ENCODE assay signal across 26 mouse cellular contexts in genomic region chr13:53270549-53270948, GRCm38 (mm10). TPM values are rescaled to one million over a fixed set of nuclear protein-coding genes. Genes with fewer than 3 reads are reported as not detected.
DNase-seq lines count a peak whose midpoint lies in the region; ATAC-seq lines count a peak whose summit lies in the region.
"Had no signal": no experiment of that assay in that cellular context is flagged by ENCODE, and none has a peak within 500 bp of the region (broad histone marks: within the 10 kb centered on the region; RNA-seq: fewer than 3 reads in every experiment).

No protein-coding gene starts in this region.

- no peaks in the 10 kb centered on the region for H3K36me3 ChIP-seq in embryonic facial prominence, embryonic 10.5 days (replicated peaks)
- H3K36me3 ChIP-seq: embryonic facial prominence, embryonic 13.5 days; embryonic facial prominence, embryonic 15.5 days; forebrain, embryonic 10.5 days; forebrain, embryonic 12.5 days; G1E had no signal

- no peak overlapping the region for H3K4me3 ChIP-seq in embryonic facial prominence, embryonic 10.5 days
- H3K4me3 ChIP-seq: embryonic facial prominence, embryonic 13.5 days; embryonic facial prominence, embryonic 15.5 days; erythroblast, embryonic 14.5 days; forebrain, embryonic 10.5 days; forebrain, embryonic 12.5 days had no signal

- WGBS in embryonic facial prominence, embryonic 10.5 days = 88% methylated on average over 4 of the region's 4 CpGs

- H3K4me1 ChIP-seq in embryonic facial prominence, embryonic 10.5 days = peaks cover 42% of the 10 kb centered on the region

- ATAC-seq in frontal cortex, adult (ENCODE audit: low TSS enrichment) = peak; percentile 87
- ATAC-seq: CD4-positive, CD25-positive, alpha-beta regulatory T cell, adult 4 months; forebrain, embryonic 14.5 days; forebrain, embryonic 16.5 days had no signal

- H3K27ac ChIP-seq in embryonic facial prominence, embryonic 10.5 days (replicated peaks) = no peak overlapping the region
- H3K27ac ChIP-seq: embryonic facial prominence, embryonic 13.5 days; embryonic facial prominence, embryonic 15.5 days; forebrain, embryonic 10.5 days; forebrain, embryonic 12.5 days had no signal

- no peak for DNase-seq in frontal cortex, postnatal 14 days (ENCODE audit: low spot score in 2 of 2)
- DNase-seq in layer of hippocampus, adult 9-10 months (ENCODE audit: low spot score) = peak; percentile 15
- no peak for DNase-seq in layer of hippocampus, adult 11-12 months (ENCODE audit: low spot score)
- DNase-seq in ZHBTc4 (ENCODE audit: low read depth, low spot score) = peak; percentile 46
- peak; percentile 58 for DNase-seq in telencephalon, adult 2 months (ENCODE audit: low read depth, low spot score)
- no peak for DNase-seq in embryonic facial prominence, embryonic 10.5 days (ENCODE audit: low spot score)
- DNase-seq in gastrocnemius, adult 18-20 months (ENCODE audit: low spot score) = no peak
- DNase-seq: adrenal gland, adult 2 months; adrenal gland, postnatal 10 days; adrenal gland, postnatal 25 days; B cell, adult 2 months; cerebellum, adult 11-12 months; cerebellum, adult 2 months; cerebellum, adult 9-10 months; cerebellum, postnatal 25 days had no signal

- 0 out of 2 replicates have a peak, but pooled peaks cover 2% of the 10 kb centered on the region for H3K9me3 ChIP-seq in embryonic facial prominence, embryonic 10.5 days
- H3K9me3 ChIP-seq: embryonic facial prominence, embryonic 13.5 days; embryonic facial prominence, embryonic 15.5 days; forebrain, embryonic 10.5 days; forebrain, embryonic 12.5 days had no signal

- H3K27me3 ChIP-seq in embryonic facial prominence, embryonic 10.5 days (replicated peaks; ENCODE audit: low read depth, poor library complexity, severe bottlenecking) = no peaks in the 10 kb centered on the region
- H3K27me3 ChIP-seq: CH12.LX; embryonic facial prominence, embryonic 13.5 days; embryonic facial prominence, embryonic 15.5 days; forebrain, embryonic 12.5 days had no signal

RNA-seq across cellular contexts. Expression of gene Ror2, which starts 15.4 kb away (rescaled TPM):
- polyA plus RNA-seq in embryonic facial prominence, embryonic 10.5 days (2016; fragmentation: Nextera tagmentation; extraction: Ambion mirVana) = 20.7 and 23.6 TPM in 2 replicates
- under 1 TPM; 0.40 to 0.41 TPM for total RNA-seq in gastrocnemius, adult 18-20 months (2021)
- total RNA-seq: G1E had no signal
- polyA plus RNA-seq: CD4-positive, CD25-positive, alpha-beta regulatory T cell, adult 4 months; erythroblast, embryonic 14.5 days; G1E had no signal

Comparison
In these comparisons a context has a peak if more than half of its experiments do, and no peak if none do; other contexts are left out.
1. DNase-seq: peak in layer of hippocampus, adult 9-10 months (single experiment), ZHBTc4 (single experiment) and telencephalon, adult 2 months (single experiment); none in frontal cortex, postnatal 14 days (0 of 2), layer of hippocampus, adult 11-12 months (single experiment), embryonic facial prominence, embryonic 10.5 days (single experiment) and gastrocnemius, adult 18-20 months (single experiment).